Mouse (Mus musculus) stomach, embryonic 15.5 days (tissue): ENCODE results near the gene Selenoi. TPM values are rescaled to one million over a fixed set of nuclear protein-coding genes. Genes with fewer than 3 reads are reported as not detected.

Experiments used
- ATAC-seq: fragments of 200-750 bp; cut with Nextera tagmentation; 2 replicates; pipeline ENCODE4 v1.8.0; 2017; ENCODE audit warnings: low read depth, moderate number of reproducible peaks, moderate TSS enrichment; ENCODE audit not compliant: insufficient read depth, low FRiP score
- H3K27ac ChIP-seq: fragments of 300-500 bp; sonication (generic); 2 replicates; pipeline ENCODE4 v1.5.1; 2015; ENCODE audit warnings: mild to moderate bottlenecking, inconsistent platforms
- H3K27me3 ChIP-seq: fragments of 300-500 bp; sonication (generic); replicated peaks from 2 replicates; pipeline ENCODE4 v1.6.1; 2015; ENCODE audit warnings: inconsistent platforms
- H3K36me3 ChIP-seq: fragments of 300-500 bp; sonication (generic); 2 replicates; pipeline ENCODE4 v1.6.1; 2015; ENCODE audit warnings: inconsistent platforms
- H3K4me1 ChIP-seq: fragments of 300-500 bp; sonication (generic); 2 replicates; pipeline ENCODE4 v1.6.1; 2015; ENCODE audit warnings: inconsistent platforms
- H3K4me2 ChIP-seq: fragments of 300-500 bp; sonication (generic); 2 replicates; pipeline ENCODE4 v1.6.1; 2015; ENCODE audit warnings: mild to moderate bottlenecking, inconsistent platforms
- H3K4me3 ChIP-seq: fragments of 300-500 bp; sonication (generic); replicated peaks from 2 replicates; pipeline ENCODE4 v1.5.1; 2015; ENCODE audit warnings: inconsistent platforms
- H3K9ac ChIP-seq: fragments of 300-500 bp; sonication (generic); 2 replicates; pipeline ENCODE4 v1.6.1; 2015; ENCODE audit warnings: inconsistent platforms
- H3K9me3 ChIP-seq: fragments of 300-500 bp; sonication (generic); 2 replicates; pipeline ENCODE4 v1.6.1; 2016; ENCODE audit warnings: inconsistent platforms
- WGBS: fragments of 180-500 bp; shearing (Covaris S2); methylation state at CpG from one replicate; pipeline ENCODE4 v1.1.7; 2015; 5-methylcytosine and 5-hydroxymethylcytosine counted together
- polyA plus RNA-seq: library from polyadenylated mRNA; unstranded; fragments of >200 nt; fragmentation: Nextera tagmentation; extraction: Ambion mirVana; gene quantifications from 2 replicates; pipeline ENCODE4 v1.2.1, GENCODE M21; 2015

Gene Selenoi
- 22.3 and 24.6 TPM in 2 replicates for polyA plus RNA-seq

GRCm38 (mm10) chr5:30232271-30232971 is at the start of gene Selenoi:
Selenoi (plus strand) TSS chr5:30232581.
- WGBS: under 1% methylated on average over 71 of the region's 71 CpGs
- no peaks in the 10 kb centered on the region for H3K9me3 ChIP-seq

GRCm38 (mm10) chr5:30187687-30188485 is 44.5 kb upstream of the Selenoi start:
- no peaks in the 10 kb centered on the region for H3K27me3 ChIP-seq
- no peak overlapping the region for H3K9ac ChIP-seq
- no peak for ATAC-seq
- peaks cover 20% of the 10 kb centered on the region for H3K36me3 ChIP-seq
- 89% methylated on average over 12 of the region's 12 CpGs for WGBS
- H3K9me3 ChIP-seq: no peaks in the 10 kb centered on the region
- H3K4me1 ChIP-seq: no peaks in the 10 kb centered on the region
- H3K4me3 ChIP-seq: no peak overlapping the region
- no peak overlapping the region for H3K4me2 ChIP-seq
- no peak overlapping the region for H3K27ac ChIP-seq

More at GRCm38 (mm10) chr5:30232271-30232971, at the start of gene Selenoi:
- Histone ChIP-seq H3K4me1 (peaks cover 13% of the 10 kb centered on the region; the same call in 1 of the 2 replicates), H3K4me2 (peak within 1 kb of the TSS; percentile 75), H3K27me3 (no peaks in the 10 kb centered on the region), H3K27ac (peak within 1 kb of the TSS; percentile 92), H3K36me3 (no peaks in the 10 kb centered on the region), H3K9ac (peak within 1 kb of the TSS; percentile 75), H3K4me3 (peak within 1 kb of the TSS; percentile 87)
- peak; percentile 99 for ATAC-seq

- Histone ChIP-seq H3K27me3 (no peaks in the 10 kb centered on the region), H3K4me2 (no peak overlapping the region), H3K9me3 (no peaks in the 10 kb centered on the region), H3K9ac (no peak overlapping the region), H3K4me1 (no peaks in the 10 kb centered on the region), H3K36me3 (0 out of 2 replicates have a peak, but pooled peaks cover 3% of the 10 kb centered on the region), H3K4me3 (no peak overlapping the region), H3K27ac (no peak overlapping the region)
- no peak for ATAC-seq
- WGBS: 72% methylated on average over 1 of the region's 1 CpGs
Observed at GRCm38 (mm10) chr5:30192452-30192851, 39.9 kb upstream of the Selenoi start.

- no peak overlapping the region for H3K4me3 ChIP-seq
- no peak overlapping the region for H3K9ac ChIP-seq
- ATAC-seq: no peak
- no peaks in the 10 kb centered on the region for H3K4me1 ChIP-seq
- H3K36me3 ChIP-seq: no peaks in the 10 kb centered on the region
- 71% methylated on average over 5 of the region's 5 CpGs for WGBS
- no peaks in the 10 kb centered on the region for H3K27me3 ChIP-seq
- no peak overlapping the region for H3K4me2 ChIP-seq
- H3K27ac ChIP-seq: no peak overlapping the region
- no peaks in the 10 kb centered on the region for H3K9me3 ChIP-seq
Observed at GRCm38 (mm10) chr5:30195340-30195739, 37.0 kb upstream of the Selenoi start.

GRCm38 (mm10) chr5:30198257-30198656 is 34.1 kb upstream of the Selenoi start:
- H3K9me3 ChIP-seq: no peaks in the 10 kb centered on the region
- ATAC-seq: no peak

GRCm38 (mm10) chr5:30201521-30201920 is 30.9 kb upstream of the Selenoi start:
- Histone ChIP-seq H3K27ac (no peak overlapping the region), H3K9ac (no peak overlapping the region), H3K4me2 (no peak overlapping the region), H3K4me3 (no peak overlapping the region), H3K36me3 (no peaks in the 10 kb centered on the region), H3K27me3 (no peaks in the 10 kb centered on the region), H3K9me3 (no peaks in the 10 kb centered on the region), H3K4me1 (peaks cover 6% of the 10 kb centered on the region; the same call in 1 of the 2 replicates)
- ATAC-seq: no peak
- WGBS: 43% methylated on average over 5 of the region's 5 CpGs

More at GRCm38 (mm10) chr5:30198257-30198656, 34.1 kb upstream of the Selenoi start:
- H3K27ac ChIP-seq: no peak overlapping the region
- no peaks in the 10 kb centered on the region for H3K36me3 ChIP-seq
- H3K27me3 ChIP-seq: no peaks in the 10 kb centered on the region
- H3K4me2 ChIP-seq: no peak overlapping the region
- H3K9ac ChIP-seq: no peak overlapping the region
- no peak overlapping the region for H3K4me3 ChIP-seq
- peaks cover 5% of the 10 kb centered on the region; the same call in 1 of the 2 replicates for H3K4me1 ChIP-seq
- WGBS: 66% methylated on average over 7 of the region's 7 CpGs

GRCm38 (mm10) chr5:30202221-30202620 is 30.2 kb upstream of the Selenoi start:
- Histone ChIP-seq H3K27me3 (no peaks in the 10 kb centered on the region), H3K9ac (no peak overlapping the region), H3K9me3 (no peaks in the 10 kb centered on the region), H3K27ac (no peak overlapping the region), H3K4me1 (peaks cover 6% of the 10 kb centered on the region; the same call in 1 of the 2 replicates), H3K4me3 (no peak overlapping the region), H3K4me2 (no peak overlapping the region), H3K36me3 (no peaks in the 10 kb centered on the region)
- 85% methylated on average over 7 of the region's 7 CpGs for WGBS
- ATAC-seq: no peak

- Histone ChIP-seq H3K4me2 (no peak overlapping the region), H3K4me1 (peaks cover 6% of the 10 kb centered on the region; the same call in 1 of the 2 replicates), H3K9me3 (no peaks in the 10 kb centered on the region), H3K27ac (no peak overlapping the region; the same call in 1 of the 2 replicates), H3K4me3 (no peak overlapping the region), H3K9ac (no peak overlapping the region), H3K36me3 (no peaks in the 10 kb centered on the region), H3K27me3 (no peaks in the 10 kb centered on the region)
- WGBS: 77% methylated on average over 10 of the region's 10 CpGs
- no peak for ATAC-seq
Observed at GRCm38 (mm10) chr5:30203216-30203885, 29.0 kb upstream of the Selenoi start.

GRCm38 (mm10) chr5:30204441-30204840 is 27.9 kb upstream of the Selenoi start:
- Histone ChIP-seq H3K27ac (no peak overlapping the region), H3K9me3 (no peaks in the 10 kb centered on the region), H3K27me3 (no peaks in the 10 kb centered on the region), H3K9ac (no peak overlapping the region), H3K36me3 (no peaks in the 10 kb centered on the region), H3K4me3 (no peak overlapping the region), H3K4me2 (no peak overlapping the region), H3K4me1 (peaks cover 6% of the 10 kb centered on the region; the same call in 1 of the 2 replicates)
- 52% methylated on average over 1 of the region's 1 CpGs for WGBS
- no peak for ATAC-seq

GRCm38 (mm10) chr5:30205034-30205433 is 27.3 kb upstream of the Selenoi start:
- no peak overlapping the region for H3K4me2 ChIP-seq
- no peak overlapping the region for H3K27ac ChIP-seq
- 69% methylated on average over 3 of the region's 3 CpGs for WGBS
- H3K36me3 ChIP-seq: no peaks in the 10 kb centered on the region
- no peak for ATAC-seq
- no peak overlapping the region for H3K9ac ChIP-seq
- H3K27me3 ChIP-seq: no peaks in the 10 kb centered on the region
- peaks cover 6% of the 10 kb centered on the region; the same call in 1 of the 2 replicates for H3K4me1 ChIP-seq
- no peaks in the 10 kb centered on the region for H3K9me3 ChIP-seq
- no peak overlapping the region for H3K4me3 ChIP-seq

GRCm38 (mm10) chr5:30205493-30205892 is 26.9 kb upstream of the Selenoi start, which contains the start of gene Adgrf3:
Adgrf3 (minus strand) TSS chr5:30205722.
- no peaks in the 10 kb centered on the region for H3K36me3 ChIP-seq
- no peak within 1 kb of the TSS for H3K4me3 ChIP-seq
- no peaks in the 10 kb centered on the region for H3K27me3 ChIP-seq
- H3K9me3 ChIP-seq: no peaks in the 10 kb centered on the region
- H3K27ac ChIP-seq: peak within 1 kb of the TSS; percentile 16; the same call in 1 of the 2 replicates
- no peak for ATAC-seq
- peaks cover 6% of the 10 kb centered on the region; the same call in 1 of the 2 replicates for H3K4me1 ChIP-seq
- no peak within 1 kb of the TSS for H3K9ac ChIP-seq
- 42% methylated on average over 5 of the region's 5 CpGs for WGBS
- no peak within 1 kb of the TSS for H3K4me2 ChIP-seq
